Mouse (Mus musculus): Measurements from ENCODE around the gene Gm8251.
"Not testable (repeated sequence)": the region's sequence is repeated elsewhere in the genome, so short reads cannot be mapped to it uniquely, and the experiment has no call there.

The Gm8251 gene

GRCm38 (mm10) chr1:44061836-44062235 lies at the start of gene Gm8251:
Gene Gm8251, minus strand, starts transcription at chr1:44061936.
- no peak for DNase-seq (ENCODE audit: low spot score)

GRCm38 (mm10) chr1:44102939-44103338 lies 41.2 kb upstream of the Gm8251 start:
- DNase-seq (ENCODE audit: low spot score): peak; percentile 28

GRCm38 (mm10) chr1:44102259-44102717 lies 40.6 kb upstream of the Gm8251 start, which contains the start of gene Tex30:
Gene Tex30, minus strand, starts transcription at chr1:44102441.
- DNase-seq (ENCODE audit: low spot score): peak; percentile 93

- DNase-seq (ENCODE audit: low spot score): peak; percentile 60
Observed at GRCm38 (mm10) chr1:44101448-44102225, 39.9 kb upstream of the Gm8251 start.

GRCm38 (mm10) chr1:44064625-44065024 lies 2.9 kb upstream of the Gm8251 start:
- peak; percentile 49 for DNase-seq (ENCODE audit: low spot score)

GRCm38 (mm10) chr1:44063439-44063838 lies 1.7 kb upstream of the Gm8251 start:
- DNase-seq (ENCODE audit: low spot score): no peak

GRCm38 (mm10) chr1:44057805-44058204 lies 3.9 kb downstream of the Gm8251 start:
- DNase-seq (ENCODE audit: low spot score): no peak

- no peak for DNase-seq (ENCODE audit: low spot score)
Observed at GRCm38 (mm10) chr1:44046556-44046955, 15.2 kb downstream of the Gm8251 start.

- not testable (repeated sequence) for DNase-seq (ENCODE audit: low spot score)
Observed at GRCm38 (mm10) chr1:44045689-44046088, 16.0 kb downstream of the Gm8251 start.

GRCm38 (mm10) chr1:44042555-44042915 lies 19.2 kb downstream of the Gm8251 start:
- DNase-seq (ENCODE audit: low spot score): no peak

GRCm38 (mm10) chr1:44041797-44042554 lies 19.8 kb downstream of the Gm8251 start:
- peak; percentile 87 for DNase-seq (ENCODE audit: low spot score)

GRCm38 (mm10) chr1:44032948-44033347 lies 28.8 kb downstream of the Gm8251 start:
- no peak for DNase-seq (ENCODE audit: low spot score)

- no peak for DNase-seq (ENCODE audit: low spot score)
Observed at GRCm38 (mm10) chr1:44032213-44032612, 29.5 kb downstream of the Gm8251 start.

- DNase-seq (ENCODE audit: low spot score): no peak
Observed at GRCm38 (mm10) chr1:44027651-44028050, 34.1 kb downstream of the Gm8251 start.

GRCm38 (mm10) chr1:44022656-44023055 lies 39.1 kb downstream of the Gm8251 start:
- no peak for DNase-seq (ENCODE audit: low spot score)

- DNase-seq (ENCODE audit: low spot score): no peak
Observed at GRCm38 (mm10) chr1:44019934-44020333, 41.8 kb downstream of the Gm8251 start, which contains the start of gene Mettl21c. Gene Mettl21c, minus strand, starts transcription at chr1:44020034.

GRCm38 (mm10) chr1:44015556-44015955 lies 46.2 kb downstream of the Gm8251 start:
- no peak for DNase-seq (ENCODE audit: low spot score)
